Mouse (Mus musculus) induced T-regulatory cell, adult 2 months (primary cell): ENCODE data around the gene Leprot.

ENCODE experiments used
- DNase-seq: peaks from one replicate; pipeline ENCODE4 v3.0.0-alpha.2; 2012; ENCODE audit warnings: low read depth

Gene Leprot

DNA sequence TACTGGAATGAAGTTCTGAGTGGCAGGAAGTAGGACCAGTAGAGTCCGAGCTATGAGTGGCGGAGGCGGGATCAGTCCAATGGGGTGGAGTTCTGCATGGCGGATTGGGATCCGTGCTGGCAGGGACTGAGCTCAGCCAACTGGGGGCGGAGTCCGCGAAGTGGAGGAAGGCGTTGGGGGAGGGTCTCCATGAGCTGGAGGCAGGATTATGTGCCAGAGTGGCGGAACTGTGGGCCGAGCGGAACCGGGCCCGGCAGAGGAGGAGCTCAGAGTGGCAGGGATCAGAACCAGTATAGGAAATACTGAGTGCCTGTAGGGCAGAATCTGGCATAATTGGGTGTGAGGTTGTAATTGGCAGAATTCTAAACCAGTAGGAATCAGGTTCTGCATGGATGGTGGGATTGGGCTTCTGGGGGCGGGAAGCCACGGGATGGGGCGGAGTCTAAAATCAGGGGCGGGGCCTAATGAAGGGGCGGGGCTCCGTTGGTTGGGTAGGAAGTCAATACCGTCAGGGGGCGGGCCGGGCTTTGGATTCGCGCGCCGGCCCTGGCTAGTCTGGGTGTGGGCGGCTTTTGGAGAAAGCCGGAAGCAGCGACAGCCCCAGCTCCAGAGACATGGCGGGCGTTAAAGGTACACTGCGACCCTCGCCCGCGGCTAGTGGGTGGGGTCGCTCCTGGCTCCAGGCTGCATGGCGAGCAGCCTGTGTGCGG is at the start of gene Leprot:
Leprot (plus strand) TSS at position 523 of the 710 bp plus-strand sequence.
- peak; percentile 97 for DNase-seq

GRCm38 (mm10) chr4:101601758-101602157 is 45.8 kb upstream of the Leprot start:
- DNase-seq = peak; percentile 38

- no peak for DNase-seq
Observed at GRCm38 (mm10) chr4:101603635-101604034, 43.9 kb upstream of the Leprot start.

GRCm38 (mm10) chr4:101616520-101616919 is 31.0 kb upstream of the Leprot start:
- no peak for DNase-seq

- no peak for DNase-seq
Observed at GRCm38 (mm10) chr4:101617742-101618141, 29.8 kb upstream of the Leprot start.

- DNase-seq = no peak
Observed at GRCm38 (mm10) chr4:101620206-101620605, 27.3 kb upstream of the Leprot start.

DNA sequence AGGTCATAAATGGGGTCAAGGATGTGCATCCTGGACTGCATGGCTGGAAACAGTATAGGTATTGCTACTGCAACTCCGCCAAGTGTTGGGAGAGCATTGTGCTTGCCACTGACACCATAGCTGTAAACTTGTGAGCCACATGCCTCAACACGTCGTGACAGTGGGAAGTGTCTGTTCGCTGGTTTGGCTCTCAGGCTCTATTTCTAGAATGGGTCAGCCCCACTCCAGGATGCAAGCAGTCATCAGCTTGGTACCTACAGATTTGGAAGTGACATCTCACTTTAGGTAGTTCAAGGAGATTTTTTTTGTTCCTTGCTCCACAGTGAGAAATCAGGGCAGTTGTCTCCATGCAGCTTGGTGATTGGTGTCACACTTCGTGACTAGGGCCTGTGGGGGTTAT is 26.3 kb upstream of the Leprot start:
- DNase-seq = no peak

DNA sequence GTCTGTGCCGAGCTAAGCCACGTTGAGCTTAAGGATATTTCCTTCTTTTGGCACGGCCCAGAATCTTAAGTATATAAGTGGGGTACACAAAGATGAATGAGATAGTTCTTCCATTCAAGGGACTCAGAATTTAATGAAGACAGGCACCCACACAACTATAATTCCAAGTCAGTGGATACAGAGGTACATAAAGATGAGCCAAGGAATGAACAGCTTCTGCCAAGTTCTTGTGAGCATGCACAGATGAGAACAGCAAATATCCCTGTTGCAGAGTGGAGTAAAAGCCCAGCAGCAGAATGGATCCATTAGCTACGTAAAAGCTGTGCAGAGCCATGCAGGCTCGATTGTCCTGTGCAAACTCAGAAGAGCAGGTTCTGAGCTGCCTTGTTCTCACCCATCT is 22.2 kb upstream of the Leprot start:
- no peak for DNase-seq

- no peak for DNase-seq
Observed at GRCm38 (mm10) chr4:101635596-101635995, 11.9 kb upstream of the Leprot start.

GRCm38 (mm10) chr4:101637472-101637871 is 10.0 kb upstream of the Leprot start:
- DNase-seq = no peak

DNA sequence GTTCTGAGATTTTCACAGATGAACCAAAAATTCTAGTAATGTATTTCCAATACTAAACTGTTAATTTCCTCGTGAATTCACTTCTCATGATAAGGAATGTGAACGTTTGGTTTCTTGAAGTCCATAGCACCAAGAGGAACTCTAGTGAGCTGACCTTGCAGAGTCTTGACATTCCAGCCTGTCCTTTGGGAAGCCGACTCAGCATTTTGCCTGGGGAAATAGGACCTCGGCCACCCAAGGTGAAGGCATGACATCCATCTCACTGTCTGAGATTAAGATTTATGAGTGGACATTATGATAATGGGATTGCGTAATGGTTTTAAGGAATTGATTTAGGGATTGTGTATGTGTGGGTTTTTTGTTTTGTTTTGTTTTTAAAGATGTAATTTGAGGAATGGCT is 6.9 kb upstream of the Leprot start:
- DNase-seq = no peak

DNA sequence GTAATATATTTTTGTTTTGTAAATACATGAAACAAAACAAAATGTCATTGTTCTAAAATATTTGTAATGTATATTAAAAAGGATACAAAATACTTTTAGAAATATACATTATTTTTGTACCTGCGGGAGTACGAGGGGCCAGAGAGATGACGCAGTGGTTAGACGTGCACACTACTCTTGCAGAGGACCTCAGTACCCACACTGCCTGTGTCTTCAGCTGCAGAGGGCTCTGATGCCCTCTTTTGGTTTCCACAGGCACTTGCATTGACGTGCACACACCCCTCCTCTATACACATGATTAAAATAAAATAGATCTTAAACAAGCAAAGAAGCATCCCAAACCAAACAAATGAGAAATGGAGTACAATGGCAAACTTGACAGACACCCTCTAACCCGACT is 4.8 kb upstream of the Leprot start:
- DNase-seq = no peak

- DNase-seq = no peak
Observed at GRCm38 (mm10) chr4:101643216-101643615, 4.3 kb upstream of the Leprot start.

DNA sequence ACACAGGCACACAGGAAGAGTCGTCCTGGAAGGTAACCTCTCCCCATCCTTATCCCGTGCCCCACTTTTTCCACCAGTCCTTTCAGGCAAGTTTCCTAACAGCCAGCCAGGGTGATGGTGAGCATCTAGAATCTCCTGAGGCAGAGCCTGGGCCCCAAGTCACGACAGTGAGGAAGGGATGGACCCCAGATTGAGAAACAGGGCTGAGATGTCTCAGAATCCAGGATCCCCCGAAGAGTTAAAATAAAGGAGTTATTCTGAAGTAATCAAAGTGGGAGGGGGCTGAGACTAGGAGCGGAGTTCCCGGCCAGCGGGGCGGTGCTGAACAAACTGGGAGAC is 692 bp upstream of the Leprot start:
- no peak for DNase-seq

- DNase-seq = no peak
Observed at GRCm38 (mm10) chr4:101647976-101648642, 591 bp downstream of the Leprot start.

- DNase-seq = no peak
Observed at GRCm38 (mm10) chr4:101648745-101649144, 1.2 kb downstream of the Leprot start.

GRCm38 (mm10) chr4:101650961-101651360 is 3.4 kb downstream of the Leprot start:
- no peak for DNase-seq

DNA sequence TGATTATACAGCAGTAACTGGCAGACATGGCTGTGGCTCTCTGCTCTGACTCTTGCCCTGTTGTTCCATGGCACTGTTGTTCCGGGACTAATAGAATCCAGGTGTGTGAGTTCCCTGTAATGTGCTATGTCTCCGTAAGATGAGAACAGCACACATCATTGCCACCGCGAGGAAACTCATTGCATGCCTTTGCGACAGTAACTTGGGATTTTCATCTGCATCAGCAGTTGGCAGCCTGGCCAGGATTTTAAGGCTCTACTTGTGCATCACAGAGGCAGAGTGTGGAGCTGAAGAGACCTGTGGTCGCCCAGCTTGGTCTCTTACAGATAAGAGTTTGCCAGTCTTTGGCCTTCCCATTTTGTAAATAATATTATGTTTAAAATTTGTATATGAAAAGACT is 6.7 kb downstream of the Leprot start:
- no peak for DNase-seq

DNA sequence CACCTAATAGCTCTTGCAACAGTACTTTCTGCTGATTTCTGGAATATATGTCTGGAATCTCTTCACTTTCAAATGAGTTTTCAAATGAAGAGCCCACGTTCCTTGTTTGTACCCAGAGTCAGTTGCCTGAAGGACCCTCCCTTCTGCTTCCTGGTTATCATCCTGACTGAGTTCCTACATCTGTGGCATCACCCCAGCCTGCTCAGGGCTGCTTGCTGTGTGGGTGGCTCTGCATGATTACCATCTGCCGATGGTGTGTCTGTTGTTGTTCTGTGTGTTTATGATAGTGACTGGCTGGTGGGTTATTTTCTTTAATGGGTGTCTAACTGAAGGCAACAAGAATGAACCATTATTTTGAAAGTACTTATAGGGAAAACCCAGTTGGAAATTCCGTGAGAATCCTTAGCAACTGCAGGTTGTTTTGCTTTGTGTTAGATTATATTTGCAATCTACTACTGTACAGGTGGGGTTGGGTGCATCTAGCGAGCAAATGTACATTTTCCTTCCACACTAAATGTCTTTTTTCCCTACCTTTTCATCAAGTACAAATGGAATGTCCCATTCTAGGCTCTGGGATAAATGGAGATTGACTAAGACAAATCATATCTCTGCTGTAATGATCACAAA is 7.4 kb downstream of the Leprot start:
- no peak for DNase-seq

DNA sequence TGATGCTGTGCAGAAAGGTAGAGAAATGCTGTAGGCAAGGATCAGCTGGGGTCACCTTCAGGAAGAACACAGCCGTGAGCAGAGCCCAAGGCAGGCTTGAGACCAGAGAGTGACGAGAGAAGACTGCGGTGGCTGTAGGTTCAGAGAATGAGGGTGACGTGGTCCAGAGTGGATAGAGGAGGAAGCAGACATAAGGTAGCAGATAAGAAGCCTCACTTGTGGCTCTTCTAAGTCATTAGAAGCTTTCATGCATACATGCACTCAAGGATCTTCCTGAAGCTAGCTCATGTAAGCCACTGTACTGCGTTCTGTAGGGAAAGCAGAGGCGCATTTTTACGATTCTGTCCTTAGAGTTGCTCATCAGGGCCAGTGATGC is 7.9 kb downstream of the Leprot start:
- DNase-seq = no peak

GRCm38 (mm10) chr4:101656056-101656455 is 8.5 kb downstream of the Leprot start:
- no peak for DNase-seq

DNA sequence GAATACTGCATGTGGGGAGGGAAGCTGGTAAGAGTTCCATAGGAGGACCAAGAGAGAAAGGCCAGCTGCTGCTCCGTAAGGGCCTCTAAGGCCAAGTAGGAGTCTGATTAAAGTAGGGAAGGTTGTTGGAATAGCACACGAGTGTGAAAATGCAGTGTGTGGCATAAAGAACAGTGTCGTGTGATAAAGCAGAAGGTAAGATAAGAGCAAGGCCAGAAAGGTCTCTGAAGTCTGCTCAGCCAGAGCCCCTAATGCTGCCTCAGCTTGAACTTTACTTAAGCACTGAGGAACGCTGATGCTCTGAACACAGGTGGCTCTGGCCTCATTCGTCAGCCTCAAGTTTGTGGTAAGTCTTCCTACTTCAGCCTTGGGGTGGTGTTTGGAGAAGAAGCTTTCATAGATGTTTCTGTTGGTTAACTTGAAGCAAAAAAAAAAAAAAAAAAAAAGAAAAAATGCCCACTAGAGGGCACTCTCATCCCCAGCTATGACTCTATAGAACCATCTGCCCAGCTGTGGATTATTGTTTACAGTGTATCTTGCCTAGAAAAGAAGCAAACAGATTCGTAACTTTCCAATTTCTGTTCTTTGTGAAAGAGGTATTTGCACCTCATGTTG is 9.5 kb downstream of the Leprot start:
- DNase-seq = peak; percentile 70

DNA sequence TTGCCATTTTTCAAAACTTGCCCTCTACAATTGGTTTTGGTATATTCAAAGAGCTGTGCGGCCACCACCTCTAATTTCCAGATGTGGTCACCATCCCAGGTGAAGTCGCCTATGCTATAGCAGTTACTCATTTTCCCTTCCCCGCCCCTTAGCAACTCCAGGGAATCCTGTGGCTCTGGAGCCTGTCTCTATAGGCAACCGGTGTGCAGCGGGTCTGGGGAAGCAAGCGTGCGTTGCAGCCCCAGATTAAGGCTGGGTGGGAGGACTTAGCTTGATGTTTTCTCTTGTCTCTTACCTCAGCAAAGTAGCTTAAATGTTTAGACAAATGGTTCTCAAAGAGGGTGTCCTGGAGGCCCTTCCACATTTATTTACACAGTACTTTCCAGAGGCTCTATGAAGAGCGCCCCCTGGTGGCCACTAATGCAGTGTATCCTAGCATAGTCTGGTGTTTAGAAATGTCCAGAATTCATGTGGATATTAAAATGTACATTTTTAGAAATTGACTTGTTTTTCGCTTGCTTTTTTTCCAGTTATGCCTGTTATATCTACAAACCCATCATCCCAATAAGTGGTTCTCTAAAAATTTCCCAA is 16.7 kb downstream of the Leprot start:
- peak; percentile 72 for DNase-seq
